Mouse (Mus musculus) lung, postnatal 25 days (tissue): ENCODE measurements at regions not wholly inside any gene's neighbourhood (a gene's known extent, or its start where the extent isn't known, plus 50 kb on each side); places are given as distances from the start of the nearest gene placed in this dataset.
A peak's percentile ranks its signal among the peaks of the same experiment; 100 is the strongest.

Experiments used
- DNase-seq: peaks from one replicate; pipeline ENCODE4 v3.0.0; 2022; ENCODE audit warnings: low spot score

DNA sequence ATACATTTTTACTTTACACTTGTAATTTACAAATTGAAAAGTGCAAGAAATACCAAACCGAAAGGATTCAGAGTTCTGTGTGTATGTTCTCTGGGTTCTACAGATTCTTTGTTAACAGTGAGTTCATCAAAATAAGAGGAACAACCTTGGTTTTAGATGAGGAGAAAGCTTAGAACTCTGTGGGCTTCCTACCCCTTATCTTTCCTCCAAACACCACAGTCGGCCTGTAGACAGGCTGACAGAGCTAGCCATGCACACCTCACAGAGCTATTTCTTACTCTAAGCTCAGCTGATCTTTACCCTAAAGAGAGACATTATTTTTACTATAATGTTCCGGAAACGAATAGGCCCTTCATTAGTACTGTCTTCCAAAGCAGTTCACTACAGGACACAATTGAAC is 67.7 kb upstream of the Zdhhc17 start:
- DNase-seq, result no peak

DNA sequence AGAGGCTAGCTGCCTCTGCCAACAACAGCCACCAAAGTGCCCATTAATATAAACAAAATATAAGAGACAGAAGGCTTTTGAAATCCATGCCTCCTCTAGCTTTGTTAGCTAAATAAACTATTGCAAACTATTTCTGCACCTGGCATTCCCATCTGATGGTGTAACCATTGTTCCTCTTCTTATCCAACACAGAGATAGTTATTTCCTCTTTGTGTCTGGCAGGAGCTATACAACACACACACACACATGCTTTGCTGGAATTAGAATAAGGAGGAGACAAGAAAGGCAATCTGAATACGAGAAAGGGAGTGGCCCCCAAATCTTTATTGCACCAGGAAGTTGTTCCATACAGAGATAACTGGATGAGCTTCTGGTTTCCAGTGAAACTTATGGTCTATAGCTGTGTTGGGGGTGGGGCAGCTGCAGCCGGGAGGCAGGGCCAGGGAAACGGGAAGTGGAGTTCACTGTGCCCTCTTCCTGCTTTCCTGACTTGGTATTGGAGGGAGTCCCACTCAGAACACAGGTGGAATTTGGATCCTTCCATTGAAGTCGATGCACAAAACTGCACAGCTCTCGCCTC is 64.0 kb upstream of the Zdhhc17 start:
- DNase-seq, result peak; percentile 28

DNA sequence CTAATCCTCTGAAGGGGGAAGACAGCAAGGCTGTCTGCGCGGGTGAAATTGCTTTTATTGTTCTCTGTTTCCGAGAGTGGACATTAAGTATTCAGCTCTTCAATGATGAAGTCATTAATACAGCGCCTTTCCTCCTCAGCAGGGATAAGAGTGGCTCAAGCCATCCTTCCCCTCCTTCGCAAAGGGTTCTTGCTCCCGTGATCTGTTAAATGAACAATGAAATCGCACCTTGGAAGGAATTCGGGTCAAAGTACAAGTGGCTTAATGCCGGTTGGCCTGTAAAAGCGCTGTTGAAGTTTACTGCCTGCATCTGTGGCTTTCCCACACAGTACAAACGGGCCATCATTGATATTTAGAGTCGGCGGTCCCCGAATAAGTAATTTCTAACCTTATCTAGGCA is 63.3 kb upstream of the Zdhhc17 start:
- no peak for DNase-seq

GRCm38 (mm10) chr10:111072554-111072909 is 62.6 kb upstream of the Zdhhc17 start:
- DNase-seq, result no peak

DNA sequence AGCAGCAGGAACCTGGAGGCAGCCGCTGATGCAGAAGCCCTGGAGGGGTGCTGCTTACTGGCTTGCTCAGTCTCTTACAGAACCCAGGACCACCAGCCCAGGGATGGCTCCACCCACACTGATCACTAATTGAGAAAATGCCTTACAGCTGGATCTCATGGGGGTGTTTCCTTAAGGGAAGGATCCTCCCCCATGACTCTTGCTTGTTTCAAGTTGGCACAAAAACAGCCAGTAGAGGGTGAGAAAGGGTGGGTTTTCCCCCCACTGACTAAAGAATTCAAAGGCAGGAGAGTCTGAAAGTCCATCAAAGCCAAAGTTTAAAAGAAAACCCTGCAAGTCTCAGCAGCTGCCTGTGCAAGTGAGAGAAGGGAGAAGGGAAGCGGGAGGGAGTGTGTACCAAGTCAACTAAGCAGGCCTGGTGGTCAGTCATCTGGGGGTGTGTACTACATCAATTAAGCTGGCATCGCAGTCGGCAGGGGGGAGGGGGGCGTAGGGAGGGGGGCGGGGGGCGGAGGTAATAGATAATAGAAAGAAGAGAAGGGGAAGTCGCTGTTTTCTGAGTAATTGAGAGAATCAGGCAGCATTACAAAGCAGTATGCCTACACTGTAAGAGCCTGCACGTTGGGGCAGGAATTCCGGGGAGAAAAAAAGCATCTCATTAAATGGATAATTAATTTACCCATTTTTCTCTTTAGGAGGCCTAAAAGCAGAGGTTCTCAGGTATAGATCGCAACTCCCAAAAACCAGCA is 62.0 kb upstream of the Zdhhc17 start:
- DNase-seq, result no peak

GRCm38 (mm10) chr10:111066146-111066545 is 56.2 kb upstream of the Zdhhc17 start:
- no peak for DNase-seq

DNA sequence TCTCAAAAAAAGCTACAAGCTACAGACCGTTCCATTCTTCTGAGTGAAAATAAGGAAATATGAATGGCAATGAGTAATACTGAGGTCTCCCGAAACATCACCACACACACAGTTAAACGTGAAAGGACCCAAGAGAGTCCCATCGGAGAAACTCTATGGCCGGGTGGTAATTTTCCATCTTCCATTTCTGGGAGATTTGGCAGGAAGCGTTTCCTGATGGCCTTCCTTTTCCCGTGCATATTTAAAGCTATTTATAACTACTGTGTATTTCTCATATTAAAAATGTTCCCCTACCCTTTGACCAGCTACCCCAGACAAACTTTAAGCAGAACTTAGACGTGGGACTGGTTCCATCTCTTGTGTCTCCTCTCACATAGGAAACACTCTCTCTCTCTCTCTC is 50.7 kb upstream of the Zdhhc17 start:
- DNase-seq, result peak; percentile 15
